Mouse (Mus musculus) heart, adult 10 weeks (tissue): ENCODE data around the gene Olfr594. TPM values are rescaled to one million over a fixed set of nuclear protein-coding genes. Genes with fewer than 3 reads are reported as not detected.

Source experiments
- polyA plus RNA-seq: library from polyadenylated mRNA; stranded (reverse); fragments of 350-450 nt; fragmentation: Illumina TruSeq; extraction: RNeasy Lipid Tissue Mini Kit (QIAGEN cat#74804); gene quantifications from one replicate; pipeline ENCODE4 v1.2.3, GENCODE M21; 2014; ENCODE audit warnings: low read depth, low replicate concordance

Gene Olfr594
- polyA plus RNA-seq: not detected

DNA sequence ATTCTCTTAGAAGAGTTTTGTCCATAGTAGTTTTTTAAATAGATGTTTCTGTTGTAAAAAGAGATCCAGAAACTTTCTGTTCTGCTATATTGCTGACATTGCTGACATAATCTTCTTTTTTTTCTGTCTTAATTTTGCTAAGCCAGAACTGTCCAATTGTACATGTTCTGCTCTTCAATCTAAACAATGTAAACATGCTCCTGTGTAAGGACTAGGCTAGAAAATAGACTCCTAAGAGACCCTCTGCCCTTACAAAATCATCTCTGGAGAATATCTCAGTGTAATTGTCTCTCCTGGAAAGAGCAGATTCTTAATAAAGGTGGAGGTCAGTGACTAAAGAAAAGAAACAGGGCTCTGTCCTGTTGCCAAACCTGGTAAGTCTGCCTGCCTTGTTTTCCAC is at the start of gene Olfr594:
TSS of gene Olfr594 (plus strand) at position 301 of the 400 bp plus-strand sequence.

DNA sequence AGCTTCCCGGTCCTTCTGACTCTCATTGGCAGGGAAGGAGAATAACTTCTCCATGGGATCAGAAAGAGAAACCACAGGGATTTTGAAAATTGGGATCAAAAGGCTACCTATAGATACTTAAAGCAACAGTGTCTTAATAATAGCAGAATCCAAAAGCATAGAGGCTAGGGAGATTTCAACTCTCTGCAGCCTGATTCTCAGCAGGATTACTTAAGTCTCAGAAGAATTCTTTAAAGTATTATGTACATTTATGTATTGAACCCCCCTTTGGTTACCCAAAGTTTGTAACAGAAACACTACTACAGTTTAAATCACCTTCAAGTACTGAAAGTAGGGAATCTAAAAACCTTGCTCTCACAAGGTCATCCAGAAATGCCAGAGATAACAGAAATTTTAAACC is 38.6 kb upstream of the Olfr594 start, which contains the start of gene Olfr591:
TSS of gene Olfr591 (minus strand) at position 101 of the 400 bp plus-strand sequence.

DNA sequence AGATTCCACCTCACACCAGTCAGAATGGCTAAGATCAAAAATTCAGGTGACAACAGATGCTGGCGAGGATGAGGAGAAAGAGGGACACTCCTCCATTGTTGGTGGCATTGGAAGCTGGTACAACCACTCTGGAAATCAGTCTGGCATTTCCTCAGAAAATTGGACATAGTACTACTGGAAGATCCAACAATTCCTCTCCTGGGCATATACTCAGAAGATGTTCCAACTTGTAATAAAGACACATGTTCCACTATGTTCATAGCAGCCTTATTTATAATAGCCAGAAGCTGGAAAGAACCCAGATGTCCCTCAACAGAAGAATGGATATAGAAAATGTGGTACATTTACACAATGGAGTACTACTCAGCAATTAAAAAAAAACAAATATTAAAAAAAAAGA is 32.3 kb upstream of the Olfr594 start, which contains the start of gene Olfr592:
TSS of gene Olfr592 (plus strand) at position 301 of the 400 bp plus-strand sequence.

DNA sequence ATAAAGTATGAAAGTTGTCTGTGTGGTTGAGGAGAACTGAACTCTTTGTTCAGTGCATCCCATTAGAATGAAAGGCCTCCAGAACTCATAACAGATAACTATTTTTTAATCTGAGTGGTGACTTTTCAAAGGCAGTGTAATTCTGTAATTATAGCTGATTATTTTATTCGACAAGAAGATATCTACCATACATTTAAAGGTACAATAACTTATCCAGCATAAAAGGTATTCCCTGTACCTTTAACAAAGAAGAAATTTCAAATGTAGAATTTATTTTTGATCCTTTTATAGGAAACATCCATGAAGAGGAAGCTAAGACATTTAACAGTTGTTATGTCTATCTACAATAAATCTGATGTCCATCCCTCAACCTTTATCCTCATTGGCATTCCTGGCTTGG is 5.2 kb upstream of the Olfr594 start, which contains the start of gene Olfr593:
TSS of gene Olfr593 (plus strand) at position 301 of the 400 bp plus-strand sequence.

DNA sequence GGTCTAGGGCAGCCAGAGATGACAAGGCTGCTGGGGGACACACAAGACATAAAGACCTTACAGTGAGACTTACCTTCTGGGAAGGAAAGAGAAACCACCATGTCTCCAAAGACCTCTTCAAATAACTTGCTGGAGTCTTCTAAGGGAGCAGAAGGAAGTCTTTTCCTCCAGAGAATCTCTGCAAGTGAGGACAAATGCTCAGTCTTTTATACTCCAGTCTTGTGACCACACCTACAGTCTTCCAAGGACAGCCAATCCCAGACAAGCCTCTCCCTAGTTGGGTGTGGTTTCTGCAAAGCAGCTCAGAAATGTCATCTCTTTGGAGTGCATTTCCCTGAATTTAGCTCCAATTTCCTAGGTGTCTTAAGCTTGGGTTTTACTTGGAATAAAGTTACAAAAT is 35.6 kb downstream of the Olfr594 start, which contains the start of gene Usp17ld:
TSS of gene Usp17ld (minus strand) at position 101 of the 400 bp plus-strand sequence.

Other genes with a start within 250 kb of the Olfr594 start
- gene Olfr577, start 241.1 kb upstream of the Olfr594 start, polyA plus RNA-seq: not detected
- not detected for gene Olfr578, start 227.7 kb upstream of the Olfr594 start, polyA plus RNA-seq
- gene Olfr582, start 179.0 kb upstream of the Olfr594 start, polyA plus RNA-seq: not detected
- gene Olfr583, start 165.7 kb upstream of the Olfr594 start, polyA plus RNA-seq: not detected
- not detected for gene Olfr584, start 135.1 kb upstream of the Olfr594 start, polyA plus RNA-seq
- gene Olfr585, start 119.3 kb upstream of the Olfr594 start, polyA plus RNA-seq: not detected
- gene Olfr586, start 91.4 kb upstream of the Olfr594 start, polyA plus RNA-seq: not detected
- gene Olfr588-ps1, start 76.1 kb upstream of the Olfr594 start, polyA plus RNA-seq: not detected
- gene Olfr589, start 60.6 kb upstream of the Olfr594 start, polyA plus RNA-seq: not detected
- gene Olfr591, start 38.7 kb upstream of the Olfr594 start, polyA plus RNA-seq: not detected
- not detected for gene Olfr592, start 32.2 kb upstream of the Olfr594 start, polyA plus RNA-seq
- not detected for gene Olfr593, start 5.1 kb upstream of the Olfr594 start, polyA plus RNA-seq
- not detected for gene Usp17ld, start 35.5 kb downstream of the Olfr594 start, polyA plus RNA-seq
- gene Olfr596, start 88.7 kb downstream of the Olfr594 start, polyA plus RNA-seq: not detected
- gene Olfr597, start 99.3 kb downstream of the Olfr594 start, polyA plus RNA-seq: not detected
- not detected for gene Olfr598, start 106.6 kb downstream of the Olfr594 start, polyA plus RNA-seq
- gene Olfr599, start 118.9 kb downstream of the Olfr594 start, polyA plus RNA-seq: not detected
- gene Olfr600, start 132.7 kb downstream of the Olfr594 start, polyA plus RNA-seq: not detected
- not detected for gene Olfr601, start 145.7 kb downstream of the Olfr594 start, polyA plus RNA-seq
- not detected for gene Olfr603, start 169.2 kb downstream of the Olfr594 start, polyA plus RNA-seq
- gene Usp17lc, start 198.1 kb downstream of the Olfr594 start, polyA plus RNA-seq: not detected
- not detected for gene Olfr605, start 228.4 kb downstream of the Olfr594 start, polyA plus RNA-seq
- not detected for gene Olfr606, start 232.1 kb downstream of the Olfr594 start, polyA plus RNA-seq
- gene Olfr607, start 247.2 kb downstream of the Olfr594 start, polyA plus RNA-seq: not detected